Mouse (Mus musculus) olfactory bulb, adult 2 months (tissue): ENCODE measurements around the gene Olfr543.

Experiments used
- CTCF ChIP-seq: fragments of 200-500 bp; IDR thresholded peaks from 2 replicates; pipeline ENCODE4 v1.5.1; 2012; ENCODE audit warnings: low read depth, mild to moderate bottlenecking, low read length, moderate library complexity; ENCODE audit not compliant: insufficient read depth
- POLR2A ChIP-seq: fragments of 200-500 bp; IDR thresholded peaks from 2 replicates; pipeline ENCODE4 v1.6.1; 2012; ENCODE audit warnings: mild to moderate bottlenecking, low read depth, low read length, moderate library complexity; ENCODE audit not compliant: insufficient read depth

GRCm38 (mm10) chr7:102483665-102484064 is 2.2 kb upstream of the Olfr543 start:
- TF ChIP-seq CTCF, result no peak
- TF ChIP-seq POLR2A, result no peak
